Mouse (Mus musculus) urinary bladder, postnatal 25 days (tissue): ENCODE data around the gene Golt1a.
A peak's percentile ranks its signal among the peaks of the same experiment; 100 is the strongest.

Experiments used
- DNase-seq: peaks from one replicate; pipeline ENCODE4 v3.0.0; 2022; ENCODE audit warnings: low spot score

Gene Golt1a

DNA sequence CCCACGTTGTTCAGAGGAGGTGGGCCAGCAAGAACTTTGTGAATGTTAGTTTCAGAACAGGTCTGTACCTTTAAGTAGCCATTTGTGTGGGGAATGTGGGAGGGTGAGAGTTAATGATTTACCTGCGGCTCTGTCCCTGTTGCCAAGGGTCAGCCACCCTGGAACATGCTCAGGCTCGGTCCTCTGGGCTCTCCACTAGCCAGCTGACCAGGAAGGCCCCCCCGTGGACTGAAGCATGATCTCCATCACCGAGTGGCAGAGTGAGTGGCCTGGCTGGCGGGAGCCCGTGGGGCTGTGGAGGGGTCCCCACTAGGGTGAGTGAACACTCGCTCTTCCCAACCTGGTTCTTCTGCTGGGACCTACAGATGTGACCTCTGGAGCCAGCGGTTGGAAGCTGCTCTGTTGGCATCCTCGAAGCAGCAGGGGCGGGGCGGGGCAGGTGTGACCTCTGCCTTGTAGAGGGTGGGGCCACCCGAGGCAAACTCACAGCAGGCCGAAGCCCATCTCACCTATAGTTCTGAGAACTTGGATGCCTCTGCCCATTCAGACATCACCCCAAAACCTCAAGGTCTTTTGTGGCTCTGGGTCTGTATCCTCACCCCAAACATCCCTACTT, at the start of gene Golt1a:
Gene Golt1a, plus strand, starts transcription at position 149 of the 616 bp plus-strand sequence.
- peak; percentile 23 for DNase-seq

DNA sequence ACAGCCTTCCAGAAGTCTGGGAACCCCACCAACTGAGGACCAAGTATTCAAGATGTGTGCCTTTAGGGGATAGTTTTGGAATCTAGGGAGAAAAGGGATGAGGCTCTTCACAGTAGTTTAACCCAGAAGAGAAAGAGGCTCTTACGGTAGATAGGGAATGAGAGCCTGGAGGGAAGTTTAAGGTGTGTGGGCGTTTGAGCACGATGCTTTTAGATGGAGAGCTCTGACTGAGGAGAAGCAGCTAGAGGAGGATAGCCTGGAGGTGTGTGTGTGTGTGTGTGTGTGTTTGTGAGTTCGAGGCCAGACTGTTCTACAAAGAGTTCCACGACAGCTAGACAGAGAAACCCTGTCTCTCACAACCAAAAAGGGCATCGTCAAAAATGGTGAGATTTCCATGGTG, 47.0 kb upstream of the Golt1a start:
- no peak for DNase-seq

DNA sequence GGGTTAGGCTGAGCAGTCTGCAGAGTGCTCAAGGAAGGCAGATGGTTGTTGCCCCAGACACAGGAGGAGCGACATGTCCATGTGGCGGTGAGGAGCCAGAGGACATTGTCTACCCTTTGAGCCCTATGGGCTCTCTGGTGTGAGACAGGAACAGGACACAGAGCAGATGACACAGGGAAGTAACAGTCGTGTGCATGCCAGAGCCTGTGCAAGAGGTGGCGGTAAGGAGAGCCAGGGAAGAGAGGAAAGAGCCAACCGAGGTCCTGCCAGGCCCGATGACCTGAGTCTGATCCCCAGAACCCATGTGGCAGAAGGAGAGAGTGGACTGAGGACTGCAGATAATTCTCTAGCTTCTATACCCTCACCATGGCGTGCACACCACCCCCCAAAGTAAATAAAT, 46.5 kb upstream of the Golt1a start:
- DNase-seq: no peak

DNA sequence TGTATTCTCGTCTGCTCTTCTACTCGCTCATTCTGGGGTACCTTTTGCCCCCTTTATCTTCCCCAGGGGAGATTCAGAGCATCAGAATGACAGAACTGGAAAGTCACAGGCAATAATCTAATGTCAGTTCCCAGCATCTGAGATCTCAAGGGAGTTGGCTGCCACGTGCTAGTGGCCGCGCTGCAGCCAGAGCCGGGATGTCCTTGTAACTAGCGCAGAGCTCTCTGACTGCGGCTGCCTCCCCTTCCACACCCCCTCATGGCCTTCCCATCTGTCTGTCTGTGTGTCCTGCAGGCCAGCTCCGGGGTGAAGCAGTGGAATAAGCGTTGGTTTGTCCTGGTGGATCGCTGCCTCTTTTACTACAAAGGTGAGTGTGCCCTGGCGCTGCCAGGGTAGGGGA, 45.2 kb upstream of the Golt1a start:
- DNase-seq: no peak

DNA sequence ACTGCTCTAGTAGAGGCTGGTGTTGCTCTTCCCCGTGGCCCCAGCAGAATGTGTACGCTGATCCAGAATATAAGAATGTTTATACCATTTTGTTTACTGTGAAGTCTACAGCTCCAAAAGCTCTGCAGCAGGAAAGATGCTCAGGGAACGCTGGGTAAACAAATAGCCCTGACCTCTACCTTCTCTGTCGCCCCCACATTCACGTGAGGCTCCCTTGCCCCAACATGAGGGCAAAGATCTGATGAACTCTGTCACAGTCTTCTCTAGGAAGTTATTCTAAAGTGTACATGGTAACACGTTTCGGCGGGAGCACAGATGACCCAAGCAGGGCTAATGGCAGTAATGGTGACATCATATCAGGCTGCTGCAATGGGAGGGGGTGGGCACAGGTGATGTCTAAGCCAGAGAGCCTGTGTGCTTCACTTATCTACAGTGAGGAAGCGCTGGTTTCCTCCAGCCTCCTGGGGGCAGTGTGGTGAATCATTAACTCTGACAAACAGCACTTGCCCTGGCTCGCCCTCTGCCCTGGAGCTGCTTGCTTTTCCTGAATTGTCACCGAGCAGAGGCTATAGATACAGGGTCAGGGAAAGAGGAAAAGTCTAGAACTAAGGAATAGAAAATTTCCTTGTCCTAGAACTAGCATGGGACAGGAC, 44.4 kb upstream of the Golt1a start:
- no peak for DNase-seq

DNA sequence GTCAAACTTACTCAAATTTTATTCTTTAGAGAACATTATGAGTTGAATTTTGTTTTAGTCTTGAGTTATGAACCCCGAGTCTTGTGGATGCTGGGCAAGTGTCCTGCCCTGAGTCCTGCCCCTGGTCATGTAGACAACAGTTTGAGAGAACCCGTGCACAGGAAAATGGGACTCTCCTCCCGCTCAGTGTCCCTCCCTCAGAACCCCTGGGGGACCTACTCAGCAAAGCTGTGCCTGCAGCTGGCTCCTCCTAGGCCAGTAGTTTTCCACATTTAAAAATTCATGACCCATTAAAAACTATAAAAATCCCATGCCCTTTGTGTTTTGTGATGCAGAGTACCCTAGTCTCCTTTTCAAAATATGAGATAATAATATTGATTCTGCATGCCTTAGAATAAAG, 42.5 kb upstream of the Golt1a start:
- no peak for DNase-seq

DNA sequence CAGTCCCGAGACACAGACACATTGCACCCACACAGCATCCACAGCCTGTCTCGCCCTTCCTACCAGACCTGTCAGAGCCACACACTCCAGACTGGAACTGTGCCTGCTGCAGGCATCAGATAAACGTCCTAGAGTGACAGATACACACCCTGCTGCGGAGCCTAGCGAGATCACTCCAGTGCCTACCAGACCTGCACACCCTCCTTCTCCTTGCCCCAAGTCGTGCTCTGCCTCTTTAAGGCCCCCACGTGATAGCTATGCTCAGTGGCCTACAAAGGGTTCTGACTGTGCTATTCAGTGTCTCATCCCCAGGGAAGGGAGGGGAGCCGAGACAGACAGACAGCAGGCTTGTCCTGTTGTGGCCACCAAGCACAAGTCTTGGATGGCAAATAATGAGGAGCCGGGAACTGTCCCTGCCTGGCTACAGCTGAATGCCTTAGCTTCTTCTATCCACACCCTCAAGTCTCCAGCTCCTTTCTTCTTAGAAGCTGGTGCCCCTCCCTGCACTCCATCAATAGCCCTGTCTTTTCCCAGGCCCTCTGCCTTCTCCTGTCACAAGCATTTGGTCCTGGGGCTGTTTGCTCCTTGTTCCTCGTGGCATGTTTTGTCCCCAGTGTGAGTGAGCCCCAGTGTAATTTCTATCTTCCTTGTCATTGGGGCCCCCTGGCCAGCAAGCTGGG, 41.6 kb upstream of the Golt1a start:
- DNase-seq: no peak

DNA sequence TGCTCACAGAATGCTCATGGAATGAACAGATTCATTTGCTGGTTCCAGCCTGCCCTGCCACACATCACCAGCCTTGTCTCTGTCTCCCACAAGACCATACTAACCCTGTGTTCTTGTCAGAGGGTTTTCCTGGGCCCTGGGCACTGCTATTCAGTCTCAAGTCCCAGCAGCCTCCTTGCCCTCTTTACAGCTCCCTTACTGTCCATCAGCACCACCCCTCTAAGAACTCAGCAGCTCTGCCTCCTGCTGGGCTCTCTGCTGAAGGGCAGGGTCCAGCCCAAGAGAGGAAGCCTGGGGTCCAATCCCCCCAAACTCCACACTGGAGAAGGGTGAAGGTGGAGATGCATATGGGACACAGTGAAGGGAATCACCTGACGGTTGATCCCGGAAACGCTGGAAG, 41.1 kb upstream of the Golt1a start:
- no peak for DNase-seq

DNA sequence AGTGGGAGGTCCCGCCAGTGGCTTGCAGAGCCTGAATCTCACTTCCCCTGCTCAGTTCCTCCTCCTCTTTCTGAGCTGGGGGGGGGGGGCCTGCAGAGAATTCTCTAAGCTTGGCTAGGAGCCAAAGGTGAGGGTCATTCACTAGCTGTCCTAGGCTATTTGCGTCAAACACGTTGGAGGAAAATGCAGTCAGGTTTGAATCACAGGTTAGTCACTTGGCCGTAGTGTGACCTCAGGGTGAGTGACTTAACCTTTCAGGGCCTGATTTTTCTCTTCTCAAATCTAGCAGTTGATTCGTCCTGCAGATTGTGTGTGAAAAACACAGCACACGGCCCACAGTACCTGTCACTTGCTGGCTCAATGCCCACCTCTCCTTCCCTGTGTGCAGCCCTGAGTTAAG, 39.3 kb upstream of the Golt1a start:
- no peak for DNase-seq

DNA sequence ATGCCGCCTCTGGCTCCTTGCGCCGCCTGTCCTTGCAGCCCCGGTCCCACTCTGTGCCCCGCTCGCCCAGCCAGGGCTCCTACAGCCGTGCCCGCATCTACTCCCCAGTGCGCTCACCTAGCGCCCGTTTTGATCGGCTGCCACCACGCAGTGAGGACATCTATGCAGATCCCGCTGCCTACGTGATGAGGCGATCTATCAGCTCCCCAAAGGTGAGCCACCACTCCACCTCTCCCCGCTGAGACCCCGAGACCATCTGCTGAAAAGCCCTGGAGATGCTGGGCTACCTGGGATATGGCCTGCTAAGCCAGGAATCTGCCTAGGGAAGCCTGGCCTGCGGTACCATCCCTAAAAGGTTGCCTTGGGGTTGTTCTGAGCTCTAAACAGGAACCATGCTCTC, 35.4 kb upstream of the Golt1a start:
- DNase-seq: no peak

DNA sequence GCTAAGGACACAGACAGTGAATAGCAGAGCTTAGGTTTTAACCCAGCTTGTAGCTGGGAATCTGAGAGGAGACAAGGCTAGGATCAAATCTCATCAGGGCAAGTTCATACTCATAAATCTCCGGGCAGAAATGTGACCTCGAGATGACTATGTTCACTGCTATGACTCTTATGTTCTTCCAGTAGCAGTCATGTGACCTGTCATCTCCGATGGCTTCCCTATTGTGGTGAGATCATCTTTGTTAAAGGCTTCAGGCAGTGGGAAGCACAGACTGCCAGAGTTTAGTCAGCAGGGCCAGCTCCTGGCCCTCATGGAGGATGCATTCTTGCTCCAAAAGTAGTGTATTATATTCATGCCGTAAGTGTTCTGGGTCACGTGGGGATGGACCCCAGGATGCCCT, 32.6 kb upstream of the Golt1a start:
- no peak for DNase-seq

DNA sequence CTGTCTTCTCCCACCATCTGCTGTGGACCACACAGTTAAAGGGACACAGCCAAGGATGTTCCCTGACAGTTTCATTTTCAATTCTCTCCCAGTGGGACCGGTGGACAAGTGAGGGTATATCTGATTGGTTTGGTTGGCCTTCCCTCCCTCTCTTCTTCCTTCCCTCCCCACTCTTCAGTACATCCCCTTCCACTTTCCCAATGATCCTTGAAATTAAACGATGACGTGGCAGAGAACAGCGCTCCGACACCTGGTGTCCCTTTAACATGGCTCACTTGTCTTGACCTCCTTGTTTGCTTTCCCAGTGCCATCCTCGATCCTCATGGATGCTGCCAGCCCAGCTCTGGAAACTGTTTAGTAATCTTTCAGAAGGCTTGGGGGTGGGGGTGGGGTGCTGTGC, 31.1 kb upstream of the Golt1a start:
- no peak for DNase-seq

DNA sequence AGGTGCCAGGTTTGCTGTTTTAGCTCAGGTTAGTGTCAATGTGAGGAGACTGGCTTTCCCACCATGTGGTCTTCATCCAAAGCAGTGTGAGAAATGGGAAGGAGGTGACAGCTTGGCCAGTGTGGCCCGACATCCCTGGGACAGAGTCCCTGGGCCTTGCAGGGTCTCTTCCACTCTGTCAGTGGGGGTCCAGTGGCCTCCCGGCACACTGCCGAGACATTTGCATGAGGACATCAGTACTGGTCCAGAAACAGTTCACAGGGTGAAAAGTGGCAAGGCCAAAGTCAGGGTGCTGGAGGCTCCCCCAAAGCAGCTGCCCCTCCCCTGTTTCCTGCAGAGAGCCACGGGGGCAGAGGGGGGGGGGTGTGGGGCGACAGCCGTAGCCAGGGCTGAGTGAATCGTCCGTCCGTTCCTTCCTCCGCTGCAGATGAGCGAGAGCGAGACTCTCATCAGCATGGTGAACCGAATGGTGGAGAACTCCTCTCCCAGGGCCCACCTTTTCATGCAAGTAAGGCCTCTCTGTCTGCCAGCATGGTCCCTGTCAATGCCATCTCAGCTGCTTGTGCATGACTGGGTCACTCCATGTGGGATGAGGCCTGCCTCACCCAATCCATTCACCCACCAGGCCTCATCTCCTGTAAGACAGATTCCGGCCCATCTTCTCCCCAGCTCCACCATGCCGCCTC, 30.5 kb upstream of the Golt1a start:
- no peak for DNase-seq

DNA sequence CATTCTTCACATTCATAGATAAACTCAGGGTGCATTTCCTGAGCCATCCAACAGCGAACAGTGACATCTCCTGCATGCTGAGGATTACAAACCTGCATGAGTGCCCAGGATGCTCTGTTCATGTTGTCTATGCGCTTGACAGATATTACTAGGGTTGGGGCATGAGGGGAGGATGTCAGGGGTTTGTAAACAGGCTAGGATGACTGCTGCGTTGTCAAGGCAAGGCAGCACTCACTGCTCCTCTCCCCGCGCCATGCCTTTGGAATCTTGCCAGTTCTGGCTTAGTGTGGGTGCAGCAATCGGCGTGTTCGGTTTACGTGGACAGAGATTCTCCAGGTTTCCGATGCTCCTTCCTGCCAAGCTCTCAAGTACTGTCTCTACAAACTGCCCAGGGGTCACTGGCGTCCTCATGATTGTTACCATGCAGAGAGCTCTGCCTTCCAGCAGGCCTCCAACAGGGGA, 29.9 kb upstream of the Golt1a start:
- DNase-seq: no peak

DNA sequence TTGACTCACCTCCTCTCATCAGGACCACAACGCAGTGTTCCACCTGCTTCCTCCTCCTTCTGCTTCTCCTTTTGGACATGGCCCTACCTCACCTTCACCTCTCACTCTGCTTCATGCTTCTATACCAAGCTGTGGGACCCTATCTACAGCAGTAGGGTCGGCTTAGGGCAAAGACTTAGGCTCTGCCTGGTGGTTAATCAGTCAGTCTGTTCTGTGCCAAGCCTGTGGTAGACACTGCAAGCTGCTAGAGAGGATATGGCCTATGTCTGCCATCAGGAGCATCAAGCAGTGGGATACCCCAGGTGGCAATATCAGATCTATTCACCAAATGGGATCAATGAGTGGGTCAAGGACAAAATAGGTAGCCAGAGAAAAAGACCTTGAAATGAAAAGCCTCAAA, 29.1 kb upstream of the Golt1a start:
- no peak for DNase-seq

DNA sequence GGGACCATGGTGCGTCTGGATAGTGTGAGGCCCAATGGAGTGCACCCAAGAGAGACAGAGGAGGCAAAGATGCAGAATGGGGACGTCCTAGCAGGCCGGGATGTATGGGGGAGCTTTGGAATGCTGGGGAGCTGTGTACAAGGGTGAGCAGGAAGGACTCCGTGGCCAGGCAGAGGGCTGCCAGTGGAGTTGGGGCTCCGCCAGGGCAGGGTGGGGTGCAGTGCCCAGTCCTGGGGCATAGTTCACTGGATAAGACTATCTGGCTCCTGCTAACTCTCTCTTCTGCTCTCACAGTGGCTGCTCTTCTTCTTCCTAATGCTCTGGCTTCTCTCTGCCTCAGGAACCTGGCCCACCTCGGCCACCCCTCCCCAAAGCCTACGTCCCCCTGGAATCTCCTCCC, 23.7 kb upstream of the Golt1a start:
- DNase-seq: no peak

DNA sequence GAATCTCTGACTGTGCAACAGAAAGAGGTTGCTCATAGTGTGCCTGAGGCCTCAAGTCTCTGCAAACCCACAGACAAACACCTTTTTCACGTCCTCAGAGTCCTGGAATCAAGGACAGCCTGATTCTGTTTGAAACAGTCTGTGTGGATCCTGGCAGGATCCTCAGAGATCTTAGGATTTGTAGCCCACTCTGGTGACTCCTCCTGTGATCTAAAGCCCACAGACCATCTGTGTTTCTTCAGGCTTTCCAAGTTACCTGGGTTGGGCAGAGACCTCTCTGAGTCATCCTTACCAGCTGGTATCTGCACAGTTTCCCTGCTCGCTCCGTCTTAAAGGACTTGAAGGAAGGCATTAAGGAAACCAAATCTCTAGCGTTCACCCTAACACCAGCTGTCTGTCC, 22.5 kb upstream of the Golt1a start:
- no peak for DNase-seq

DNA sequence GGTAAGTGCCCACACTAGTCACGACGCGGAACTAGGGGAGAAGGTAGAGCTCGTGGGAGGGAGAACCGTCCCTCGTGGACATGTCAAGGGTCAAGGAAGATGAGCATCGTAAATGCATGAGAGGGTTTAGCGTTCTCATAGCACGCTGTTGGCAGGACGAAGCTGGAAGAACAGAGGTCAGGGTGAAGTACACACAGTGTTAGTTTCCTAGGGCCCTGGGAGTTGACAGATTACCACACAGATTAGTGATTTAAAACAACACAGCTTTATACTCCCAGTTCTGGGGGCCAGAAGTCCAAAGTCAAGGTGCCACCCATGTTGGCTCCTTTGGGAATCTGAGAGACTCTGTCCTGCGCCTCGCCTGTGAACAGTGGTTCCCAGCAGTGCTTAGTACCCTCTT, 21.7 kb upstream of the Golt1a start:
- no peak for DNase-seq

DNA sequence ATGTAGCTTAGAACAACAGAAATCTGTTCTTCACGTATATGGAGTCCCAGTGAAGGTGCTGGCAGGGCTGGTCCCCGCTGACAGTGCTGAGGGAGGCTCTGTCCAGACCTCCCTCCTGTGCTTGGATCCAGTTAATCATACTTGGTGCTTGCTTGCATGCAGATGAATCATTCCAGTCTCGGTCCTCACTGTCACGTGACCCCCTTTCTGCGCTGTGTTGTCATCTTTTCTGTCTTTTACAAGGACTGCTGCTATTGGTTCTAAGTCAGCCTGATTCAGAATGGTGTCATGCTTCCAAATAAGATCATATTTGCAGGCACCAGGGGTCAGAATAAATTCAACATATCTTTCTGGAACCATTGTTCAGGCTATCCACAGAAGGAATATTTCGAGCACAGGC, 17.7 kb upstream of the Golt1a start:
- no peak for DNase-seq

DNA sequence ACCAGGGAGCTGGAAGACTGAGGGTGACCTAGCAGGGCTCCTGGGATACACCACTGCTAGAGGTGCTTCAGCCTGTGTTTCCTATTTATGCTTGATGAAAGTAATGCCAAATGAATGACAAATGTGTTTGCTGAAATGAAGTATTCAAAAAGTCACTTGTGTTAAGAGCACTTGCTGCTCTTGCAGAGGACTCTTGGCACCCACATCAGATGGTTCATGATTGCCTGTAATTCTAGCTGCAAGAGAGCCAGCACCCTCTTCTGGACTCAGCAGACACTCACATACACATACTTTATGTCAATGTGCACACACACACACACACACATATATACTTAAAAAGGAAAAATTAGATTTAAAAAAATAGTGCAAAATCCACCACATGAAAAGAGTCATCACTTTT, 17.0 kb upstream of the Golt1a start:
- DNase-seq: no peak

DNA sequence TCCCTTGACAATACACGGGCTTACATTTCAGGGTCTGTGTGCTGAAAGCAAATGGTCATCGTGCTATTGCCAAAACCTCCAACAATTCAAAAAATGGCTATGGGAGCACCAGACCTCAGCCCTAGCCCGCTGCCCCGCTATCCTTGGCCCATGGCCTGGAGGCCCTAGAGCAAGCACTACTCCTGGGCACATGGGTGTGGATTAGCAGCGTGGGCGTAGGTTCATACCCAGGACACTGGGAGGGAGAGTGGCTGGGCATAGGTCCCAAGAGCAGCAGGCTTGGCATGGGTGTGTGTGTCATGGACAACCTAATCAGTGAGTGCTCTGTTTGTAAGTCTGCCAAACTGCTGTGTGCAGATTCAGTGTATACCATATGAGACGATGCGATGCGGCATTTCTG, 13.2 kb upstream of the Golt1a start:
- no peak for DNase-seq

DNA sequence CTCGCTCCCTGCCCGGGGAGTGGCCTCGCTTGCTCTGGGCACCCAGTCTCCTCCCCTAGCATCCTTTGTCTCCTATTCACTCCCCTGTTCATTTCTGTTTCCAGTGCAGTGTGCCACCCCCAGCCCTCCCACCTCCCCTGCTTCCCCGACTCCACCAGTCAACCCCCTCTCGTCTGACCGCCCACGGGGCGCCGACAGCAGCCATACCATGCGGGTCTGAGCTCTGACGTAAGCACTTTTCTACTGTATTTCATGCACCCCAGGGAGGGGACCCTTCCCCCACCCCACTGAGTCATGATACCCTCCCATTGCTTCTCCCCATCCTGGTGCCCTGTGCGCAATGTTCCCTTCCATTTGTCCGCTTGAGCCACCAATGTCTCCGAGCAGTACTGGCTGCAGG, 10.8 kb upstream of the Golt1a start:
- no peak for DNase-seq

DNA sequence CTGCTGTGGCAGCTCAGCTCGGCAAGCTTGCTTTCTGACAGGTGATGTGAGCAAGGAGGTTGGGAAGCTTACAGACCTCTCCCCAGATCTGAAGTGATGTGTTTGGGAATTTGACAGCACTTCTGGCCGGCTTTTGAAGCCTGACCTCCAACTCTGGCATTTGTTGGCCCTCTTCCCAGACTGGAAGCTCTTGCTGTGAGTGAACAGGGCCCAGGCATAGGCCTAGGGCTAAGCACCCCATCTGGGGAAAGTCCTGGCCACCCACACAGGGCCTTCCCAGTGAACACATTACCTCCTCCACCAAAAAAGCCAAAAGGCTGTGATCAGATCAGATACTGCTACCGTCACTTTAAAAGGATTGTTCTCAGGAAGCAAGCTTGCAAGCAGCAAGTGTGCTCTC, 7.1 kb upstream of the Golt1a start:
- no peak for DNase-seq
